Mouse (Mus musculus): Measurements from ENCODE around the gene Tctex1d1. TPM values are rescaled to one million over a fixed set of nuclear protein-coding genes. Genes with fewer than 3 reads are reported as not detected.

Gene Tctex1d1
- total and polyA plus RNA-seq, 2 experiments = not detected

DNA sequence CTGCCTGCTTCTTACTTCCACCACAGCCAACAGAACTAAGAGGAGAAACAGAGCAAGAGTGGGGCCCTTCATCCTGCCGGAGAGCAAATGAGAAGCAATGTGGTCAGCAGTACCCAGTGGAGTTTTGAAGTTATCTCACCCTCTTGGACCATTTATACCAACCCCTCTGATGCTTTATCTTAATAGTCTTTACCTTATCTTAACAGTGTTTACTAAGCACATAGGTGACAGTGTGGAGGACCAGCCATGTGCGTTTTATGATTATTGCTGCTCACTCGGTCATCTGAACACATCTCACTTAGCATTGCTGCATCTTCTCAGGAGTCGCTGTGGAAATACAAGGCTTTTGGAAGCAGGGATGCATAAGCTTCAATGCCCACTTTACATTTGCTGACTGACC, 48.2 kb downstream of the Tctex1d1 start, which contains the start of gene Insl5:
Insl5 (minus strand) TSS at position 222 of the 400 bp plus-strand sequence.
- no peak for DNase-seq (ENCODE audit: extremely low read depth, low read depth, low spot score)
- Histone ChIP-seq H3K27me3 (ENCODE audit: control insufficient read depth, insufficient read depth, low read length) (no peaks in the 10 kb centered on the region), H3K27ac (replicated peaks; ENCODE audit: insufficient read depth, low read depth, low read length) (no peak within 1 kb of the TSS), H3K9ac (ENCODE audit: low read depth, low read length) (no peak within 1 kb of the TSS), H3K4me3 (ENCODE audit: insufficient read depth, low read depth, low read length) (no peak within 1 kb of the TSS), H3K79me2 (ENCODE audit: control insufficient read depth, insufficient read depth, low read length) (no peaks in the 10 kb centered on the region), H3K36me3 (ENCODE audit: control insufficient read depth, insufficient read depth, low read length) (no peaks in the 10 kb centered on the region), H3K4me1 (ENCODE audit: control insufficient read depth, insufficient read depth, low read length) (no peaks in the 10 kb centered on the region)
- TF ChIP-seq CTCF (IDR thresholded peaks at IDR 0.05; ENCODE audit: low read depth, low read length) (no peak), POLR2A (IDR thresholded peaks at IDR 0.05; ENCODE audit: extremely low read depth, insufficient read depth, low read length) (no peak)
- WGBS = 49% methylated on average over 4 of the region's 4 CpGs

DNA sequence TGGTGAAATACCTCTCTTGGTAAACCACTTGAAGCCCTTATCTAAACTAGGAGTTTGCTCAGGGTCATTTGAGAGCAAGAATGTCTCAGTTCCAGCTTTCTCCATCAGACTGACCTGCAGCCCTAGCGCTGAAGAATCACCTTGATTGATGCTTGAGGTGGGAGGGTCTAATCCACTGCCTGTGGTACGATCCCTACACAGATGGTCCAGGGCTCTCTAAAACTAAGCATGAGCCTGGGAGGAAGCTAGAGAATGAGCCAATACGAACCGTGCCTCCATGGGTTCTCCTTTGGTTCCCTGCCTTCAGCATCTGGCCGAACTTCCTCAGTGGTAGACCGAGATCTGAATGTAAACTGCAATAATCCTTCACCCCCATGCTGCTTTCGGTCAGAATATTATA, 49.3 kb downstream of the Tctex1d1 start:
- no peaks in the 10 kb centered on the region for H3K27me3 ChIP-seq (ENCODE audit: control insufficient read depth, insufficient read depth, low read length)
- TF ChIP-seq POLR2A (IDR thresholded peaks at IDR 0.05; ENCODE audit: extremely low read depth, insufficient read depth, low read length) (no peak), CTCF (IDR thresholded peaks at IDR 0.05; ENCODE audit: low read depth, low read length) (no peak)
- H3K4me1 ChIP-seq (ENCODE audit: control insufficient read depth, insufficient read depth, low read length) = no peaks in the 10 kb centered on the region
- no peak overlapping the region for H3K27ac ChIP-seq (replicated peaks; ENCODE audit: insufficient read depth, low read depth, low read length)
- H3K79me2 ChIP-seq (ENCODE audit: control insufficient read depth, insufficient read depth, low read length) = no peaks in the 10 kb centered on the region
- 71% methylated on average over 7 of the region's 7 CpGs for WGBS
- no peak for DNase-seq (ENCODE audit: extremely low read depth, low read depth, low spot score)
- H3K36me3 ChIP-seq (ENCODE audit: control insufficient read depth, insufficient read depth, low read length) = no peaks in the 10 kb centered on the region
- H3K4me3 ChIP-seq (ENCODE audit: insufficient read depth, low read depth, low read length) = no peak overlapping the region
- no peak overlapping the region for H3K9ac ChIP-seq (ENCODE audit: low read depth, low read length)

DNA sequence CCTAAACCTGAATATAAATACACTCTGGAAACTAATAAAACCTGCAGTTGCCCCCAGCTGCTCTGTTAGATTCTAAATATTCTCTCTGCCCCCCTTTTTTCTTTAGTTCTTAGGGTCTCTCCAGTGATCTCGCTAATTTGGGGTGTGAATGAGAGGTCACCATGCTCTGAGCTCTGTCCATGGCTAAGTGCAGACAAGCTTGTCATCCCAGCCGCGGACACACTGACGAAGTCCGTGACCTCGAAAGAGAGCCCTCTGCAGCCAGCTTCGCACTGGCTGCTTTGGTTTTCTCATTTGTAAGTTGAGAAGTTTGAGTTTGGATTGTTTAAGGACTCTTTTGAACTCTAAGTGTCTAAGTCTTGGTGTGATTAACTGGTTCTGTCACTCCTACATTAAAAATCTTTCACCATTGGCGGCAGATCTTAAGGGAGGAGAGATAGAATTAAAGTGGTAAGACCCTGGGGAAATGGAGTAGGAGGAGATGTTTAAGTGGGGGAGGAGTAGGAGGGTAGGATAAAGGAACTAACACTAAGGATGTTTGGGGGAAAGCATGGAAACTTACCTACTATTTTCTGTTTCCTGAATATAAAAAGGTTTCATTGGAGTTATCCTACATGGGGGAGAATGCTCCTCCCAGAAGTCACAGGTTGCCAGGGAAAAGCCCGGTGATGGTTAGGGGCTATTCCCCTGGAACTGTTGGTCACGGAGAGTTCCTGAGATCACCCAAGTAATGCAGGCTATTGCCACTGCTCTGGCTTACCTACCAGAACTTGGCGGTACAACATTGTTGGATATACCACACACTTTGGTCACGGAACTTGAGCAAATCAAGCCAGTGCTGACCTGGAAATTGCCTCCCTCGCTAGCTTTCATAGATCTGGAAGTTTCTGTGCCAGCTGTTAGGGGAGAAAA, 50.0 kb downstream of the Tctex1d1 start:
- no peak overlapping the region for H3K27ac ChIP-seq (replicated peaks; ENCODE audit: insufficient read depth, low read depth, low read length)
- no peaks in the 10 kb centered on the region for H3K79me2 ChIP-seq (ENCODE audit: control insufficient read depth, insufficient read depth, low read length)
- 76% methylated on average over 13 of the region's 13 CpGs for whole genome bisulfite sequencing
- no peak for DNase-seq (ENCODE audit: extremely low read depth, low read depth, low spot score)
- H3K9ac ChIP-seq (ENCODE audit: low read depth, low read length) = no peak overlapping the region
- no peaks in the 10 kb centered on the region for H3K36me3 ChIP-seq (ENCODE audit: control insufficient read depth, insufficient read depth, low read length)
- no peak overlapping the region for H3K4me3 ChIP-seq (ENCODE audit: insufficient read depth, low read depth, low read length)
- H3K27me3 ChIP-seq (ENCODE audit: control insufficient read depth, insufficient read depth, low read length) = no peaks in the 10 kb centered on the region
- no peaks in the 10 kb centered on the region for H3K4me1 ChIP-seq (ENCODE audit: control insufficient read depth, insufficient read depth, low read length)
- TF ChIP-seq POLR2A (IDR thresholded peaks at IDR 0.05; ENCODE audit: extremely low read depth, insufficient read depth, low read length) (no peak), CTCF (IDR thresholded peaks at IDR 0.05; ENCODE audit: low read depth, low read length) (no peak)

DNA sequence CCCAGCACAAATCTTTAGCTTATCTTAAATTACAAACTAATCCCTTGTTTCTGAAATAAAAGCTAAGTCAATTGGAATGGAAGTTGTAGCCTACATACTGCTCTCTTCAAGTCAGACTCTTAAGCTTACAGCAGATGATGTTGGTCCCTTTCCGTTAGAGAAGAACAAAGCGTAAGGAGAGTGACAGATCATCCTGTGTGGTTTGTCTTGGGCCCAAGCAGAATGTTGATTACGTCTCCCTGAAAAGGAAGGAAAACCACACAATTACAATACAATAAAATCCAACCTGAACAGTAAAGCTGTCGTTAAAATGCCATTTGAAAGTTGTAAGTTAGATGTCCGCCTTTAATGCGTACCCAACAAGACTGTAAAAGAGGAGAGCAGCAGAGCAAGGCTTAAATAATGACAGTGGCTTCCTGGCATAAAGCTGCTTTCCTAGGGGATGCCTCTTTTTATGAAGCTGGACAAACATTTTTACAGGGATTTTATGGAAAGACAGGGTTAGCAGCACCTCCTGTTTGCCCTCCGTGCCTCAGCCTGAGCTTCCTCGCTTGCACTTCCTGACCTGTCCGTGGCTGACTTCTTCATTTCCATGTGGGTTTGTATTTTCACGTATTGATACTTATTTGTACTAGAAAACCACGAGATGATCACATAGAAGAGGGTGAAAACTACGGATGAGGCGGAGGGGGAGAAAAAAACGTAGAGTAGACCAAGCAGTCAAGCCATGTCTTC, 60.9 kb downstream of the Tctex1d1 start:
- 85% methylated on average over 14 of the region's 14 CpGs for WGBS
- Histone ChIP-seq H3K4me1 (ENCODE audit: control insufficient read depth, insufficient read depth, low read length) (no peaks in the 10 kb centered on the region), H3K36me3 (ENCODE audit: control insufficient read depth, insufficient read depth, low read length) (no peaks in the 10 kb centered on the region), H3K9ac (ENCODE audit: low read depth, low read length) (no peak overlapping the region), H3K79me2 (ENCODE audit: control insufficient read depth, insufficient read depth, low read length) (no peaks in the 10 kb centered on the region), H3K27me3 (ENCODE audit: control insufficient read depth, insufficient read depth, low read length) (no peaks in the 10 kb centered on the region), H3K4me3 (ENCODE audit: insufficient read depth, low read depth, low read length) (no peak overlapping the region), H3K27ac (replicated peaks; ENCODE audit: insufficient read depth, low read depth, low read length) (no peak overlapping the region)
- no peak for TF ChIP-seq CTCF (IDR thresholded peaks at IDR 0.05; ENCODE audit: low read depth, low read length)
- TF ChIP-seq POLR2A (IDR thresholded peaks at IDR 0.05; ENCODE audit: extremely low read depth, insufficient read depth, low read length) = no peak
- DNase-seq (ENCODE audit: extremely low read depth, low read depth, low spot score) = no peak

DNA sequence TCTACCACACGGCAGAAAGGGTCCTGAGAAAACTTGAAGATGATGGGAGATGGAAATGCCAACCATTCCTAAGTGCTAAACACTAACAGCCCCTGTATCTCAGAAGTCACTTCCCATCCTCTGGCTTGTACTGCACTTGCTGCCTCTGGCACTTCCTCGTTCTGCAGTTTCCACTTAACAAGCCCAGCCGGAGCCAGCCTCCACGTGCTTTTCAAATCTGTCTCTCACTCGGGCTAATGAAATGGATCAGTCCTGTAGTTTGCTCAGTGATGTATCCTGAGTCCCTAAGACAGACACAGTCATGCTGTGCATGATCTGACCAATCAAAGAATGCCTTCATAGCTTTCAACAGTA, 61.4 kb downstream of the Tctex1d1 start:
- WGBS = 63% methylated on average over 5 of the region's 5 CpGs
- no peak for DNase-seq (ENCODE audit: extremely low read depth, low read depth, low spot score)
- Histone ChIP-seq H3K36me3 (ENCODE audit: control insufficient read depth, insufficient read depth, low read length) (no peaks in the 10 kb centered on the region), H3K9ac (ENCODE audit: low read depth, low read length) (no peak overlapping the region), H3K79me2 (ENCODE audit: control insufficient read depth, insufficient read depth, low read length) (no peaks in the 10 kb centered on the region), H3K27ac (replicated peaks; ENCODE audit: insufficient read depth, low read depth, low read length) (no peak overlapping the region), H3K4me3 (ENCODE audit: insufficient read depth, low read depth, low read length) (no peak overlapping the region), H3K27me3 (ENCODE audit: control insufficient read depth, insufficient read depth, low read length) (no peaks in the 10 kb centered on the region), H3K4me1 (ENCODE audit: control insufficient read depth, insufficient read depth, low read length) (no peaks in the 10 kb centered on the region)
- TF ChIP-seq POLR2A (IDR thresholded peaks at IDR 0.05; ENCODE audit: extremely low read depth, insufficient read depth, low read length) (no peak), CTCF (IDR thresholded peaks at IDR 0.05; ENCODE audit: low read depth, low read length) (no peak)

Measured in liver, adult 2 months (tissue).